ENCODE assay signal across 17 mouse cellular contexts in genomic region chr5:120137846-120138245, GRCm38 (mm10). TPM values are rescaled to one million over a fixed set of nuclear protein-coding genes. Genes with fewer than 3 reads are reported as not detected.
A peak's percentile ranks its signal among the peaks of the same experiment; 100 is the strongest.
DNase-seq lines count a peak whose midpoint lies in the region; ATAC-seq and TF ChIP-seq lines count a peak whose summit lies in the region.
"Had no signal": no experiment of that assay in that cellular context is flagged by ENCODE, and none has a peak within 500 bp of the region (broad histone marks: within the 10 kb centered on the region; RNA-seq: fewer than 3 reads in every experiment).

No protein-coding gene starts in this region.

- peak overlapping the region; percentile 49 for H3K9ac ChIP-seq in liver, embryonic 15.5 days
- H3K9ac ChIP-seq: hindbrain, embryonic 13.5 days; neural tube, embryonic 12.5 days had no signal

- ATAC-seq in megakaryocyte, adult 5-6 weeks (ENCODE audit: poor library complexity, severe bottlenecking): no peak
- ATAC-seq in liver, embryonic 15.5 days (ENCODE audit: insufficient read depth): no peak
- ATAC-seq: intestine, postnatal 0 days had no signal

- intact Hi-C loops in gastrocnemius, adult 2 months (cut with DNase I): no loop called here

- TF ChIP-seq CTCF in gastrocnemius, adult 2 months (IDR thresholded peaks at IDR 0.05): no peak

- H3K4me1 ChIP-seq in megakaryocyte, embryonic 14.5 days: peaks cover 67% of the 10 kb centered on the region
- peaks cover 14% of the 10 kb centered on the region for H3K4me1 ChIP-seq in limb, embryonic 10.5 days
- peaks cover 66% of the 10 kb centered on the region for H3K4me1 ChIP-seq in liver, embryonic 15.5 days (replicated peaks)

- H3K4me3 ChIP-seq in gastrocnemius, adult 2 months: peak overlapping the region; percentile 23; the same call in 1 of the 2 replicates
- H3K4me3 ChIP-seq in megakaryocyte, embryonic 14.5 days (replicated peaks): peak overlapping the region; percentile 11
- no peak overlapping the region for H3K4me3 ChIP-seq in limb, embryonic 10.5 days
- peak overlapping the region; percentile 38 for H3K4me3 ChIP-seq in liver, embryonic 15.5 days (replicated peaks)
- H3K4me3 ChIP-seq: hindbrain, embryonic 13.5 days; layer of hippocampus, adult 2 months; neural tube, embryonic 12.5 days had no signal

- WGBS in limb, embryonic 10.5 days: 88% methylated on average over 1 of the region's 1 CpGs
- 77% methylated on average over 1 of the region's 1 CpGs for WGBS in liver, embryonic 15.5 days (ENCODE audit: insufficient replicate concordance)

- DNase-seq in gastrocnemius, adult 2 months: no peak
- DNase-seq in gastrocnemius, adult 18-20 months (ENCODE audit: low spot score): no peak
- DNase-seq in limb, embryonic 10.5 days (ENCODE audit: low spot score): no peak
- DNase-seq in spleen, postnatal 4 days (ENCODE audit: low spot score in 2 of 2): no peak
- DNase-seq in ovary, postnatal 14 days (ENCODE audit: low spot score): no peak
- DNase-seq: cerebellum, adult 11-12 months; cerebellum, postnatal 36 days; right cerebral cortex, postnatal 14 days had no signal

- H3K27ac ChIP-seq in gastrocnemius, adult 2 months: peak overlapping the region; percentile 86
- 0 out of 2 replicates have a peak overlapping the region, but pooled peaks have one; percentile 1 for H3K27ac ChIP-seq in limb, embryonic 10.5 days
- peak overlapping the region; percentile 87 for H3K27ac ChIP-seq in liver, embryonic 15.5 days (replicated peaks)
- H3K27ac ChIP-seq: kidney, postnatal 0 days; layer of hippocampus, adult 2 months; neural tube, embryonic 12.5 days had no signal

- peaks cover 66% of the 10 kb centered on the region for H3K36me3 ChIP-seq in megakaryocyte, embryonic 14.5 days (replicated peaks; ENCODE audit: low read length)
- H3K36me3 ChIP-seq in limb, embryonic 10.5 days: peaks cover 72% of the 10 kb centered on the region
- peaks cover 34% of the 10 kb centered on the region for H3K36me3 ChIP-seq in liver, embryonic 15.5 days (replicated peaks)

- peak overlapping the region; percentile 79 for H3K4me2 ChIP-seq in liver, embryonic 15.5 days
- H3K4me2 ChIP-seq: hindbrain, embryonic 13.5 days; neural tube, embryonic 12.5 days had no signal

- H3K27me3 ChIP-seq in megakaryocyte, embryonic 14.5 days (replicated peaks): no peaks in the 10 kb centered on the region
- no peaks in the 10 kb centered on the region for H3K27me3 ChIP-seq in limb, embryonic 10.5 days (ENCODE audit: low read depth, poor library complexity, severe bottlenecking)
- no peaks in the 10 kb centered on the region for H3K27me3 ChIP-seq in liver, embryonic 15.5 days
- H3K27me3 ChIP-seq: CH12.LX; hindbrain, embryonic 13.5 days; neural tube, embryonic 12.5 days had no signal

- no peaks in the 10 kb centered on the region for H3K9me3 ChIP-seq in megakaryocyte, embryonic 14.5 days
- no peaks in the 10 kb centered on the region for H3K9me3 ChIP-seq in limb, embryonic 10.5 days (replicated peaks)
- H3K9me3 ChIP-seq in liver, embryonic 15.5 days (replicated peaks): no peaks in the 10 kb centered on the region
- H3K9me3 ChIP-seq: hindbrain, embryonic 13.5 days; neural tube, embryonic 12.5 days had no signal

RNA-seq across cellular contexts. Expression of gene Rbm19, which starts 21.6 kb away (rescaled TPM):
- 10 to 100 TPM; 18.8 to 20.5 TPM for total RNA-seq in gastrocnemius, adult 2 months (2021)
- total RNA-seq in gastrocnemius, adult 18-20 months (2021): 10 to 100 TPM; 15.2 to 20.1 TPM
- 24.7 and 25.9 TPM in 2 replicates for polyA plus RNA-seq in megakaryocyte, embryonic 14.5 days (2012; ENCODE audit: insufficient read depth, low replicate concordance)
- total RNA-seq in megakaryocyte, adult 5-6 weeks (2015): 6.5 and 7.1 TPM in 2 replicates
- total RNA-seq in megakaryocyte, adult 5-6 weeks (2017): 11.7 and 12.4 TPM in 2 replicates
- polyA plus RNA-seq in limb, embryonic 10.5 days (2016; fragmentation: Nextera tagmentation; extraction: Ambion mirVana): 37.4 and 45.1 TPM in 2 replicates
- 9.2 and 10.9 TPM in 2 replicates for polyA plus RNA-seq in liver, embryonic 15.5 days (2015; fragmentation: Nextera tagmentation; extraction: Ambion mirVana)

Comparison
In these comparisons a context has a peak if more than half of its experiments do, and no peak if none do; other contexts are left out.
1. H3K27ac ChIP-seq: peak in every context shown above with its lines; median percentile 87 in liver, embryonic 15.5 days; 86 in gastrocnemius, adult 2 months; 1 in limb, embryonic 10.5 days.